Mouse (Mus musculus) hindbrain, embryonic 15.5 days (tissue): Measurements from ENCODE around the gene Thumpd3. TPM values are rescaled to one million over a fixed set of nuclear protein-coding genes. Genes with fewer than 3 reads are reported as not detected.

Experiments used
- ATAC-seq: fragments of 200-750 bp; cut with Nextera tagmentation; 2 replicates; pipeline ENCODE4 v1.8.0; 2017; ENCODE audit warnings: low read depth, moderate number of reproducible peaks, moderate TSS enrichment; ENCODE audit not compliant: low FRiP score
- H3K27ac ChIP-seq: fragments of 300-500 bp; sonication (generic); replicated peaks from 2 replicates; pipeline ENCODE4 v1.5.1; 2015; ENCODE audit warnings: mild to moderate bottlenecking, inconsistent platforms
- H3K27me3 ChIP-seq: fragments of 300-500 bp; sonication (generic); 2 replicates; pipeline ENCODE4 v1.6.1; 2015; ENCODE audit warnings: control low read depth, inconsistent platforms
- H3K36me3 ChIP-seq: fragments of 300-500 bp; sonication (generic); 2 replicates; pipeline ENCODE4 v1.6.1; 2015; ENCODE audit warnings: control low read depth, inconsistent platforms
- H3K4me1 ChIP-seq: fragments of 300-500 bp; sonication (generic); replicated peaks from 2 replicates; pipeline ENCODE4 v1.6.1; 2015; ENCODE audit warnings: control low read depth, inconsistent platforms
- H3K4me2 ChIP-seq: fragments of 300-500 bp; sonication (generic); 2 replicates; pipeline ENCODE4 v1.6.1; 2015; ENCODE audit warnings: moderate library complexity, mild to moderate bottlenecking, inconsistent platforms
- H3K4me3 ChIP-seq: fragments of 300-500 bp; sonication (generic); 2 replicates; pipeline ENCODE4 v1.5.1; 2015; ENCODE audit warnings: mild to moderate bottlenecking, inconsistent platforms
- H3K9ac ChIP-seq: fragments of 300-500 bp; sonication (generic); 2 replicates; pipeline ENCODE4 v1.6.1; 2015; ENCODE audit warnings: inconsistent platforms
- H3K9me3 ChIP-seq: fragments of 300-500 bp; sonication (generic); 2 replicates; pipeline ENCODE4 v1.6.1; 2016; ENCODE audit warnings: control low read depth, inconsistent platforms
- WGBS: fragments of 180-500 bp; shearing (Covaris S2); methylation state at CpG from one replicate; pipeline ENCODE4 v1.1.7; 2015; 5-methylcytosine and 5-hydroxymethylcytosine counted together
- polyA plus RNA-seq: library from polyadenylated mRNA; unstranded; fragments of >200 nt; fragmentation: Nextera tagmentation; extraction: Ambion mirVana; gene quantifications from 2 replicates; pipeline ENCODE4 v1.2.1, GENCODE M21; 2015

Thumpd3 gene
- polyA plus RNA-seq: 50.1 and 50.8 TPM in 2 replicates

GRCm38 (mm10) chr6:113046041-113046975 is at the start of gene Thumpd3:
Thumpd3 (plus strand) TSS chr6:113046225.
- ATAC-seq: peak; percentile 100
- Histone ChIP-seq H3K9me3 (no peaks in the 10 kb centered on the region), H3K4me3 (peak within 1 kb of the TSS; percentile 55), H3K4me2 (peak within 1 kb of the TSS; percentile 72), H3K9ac (peak within 1 kb of the TSS; percentile 58), H3K36me3 (peaks cover 15% of the 10 kb centered on the region), H3K27me3 (no peaks in the 10 kb centered on the region), H3K4me1 (peaks cover 23% of the 10 kb centered on the region), H3K27ac (peak within 1 kb of the TSS; percentile 83)
- 1% methylated on average over 59 of the region's 59 CpGs for WGBS

DNA sequence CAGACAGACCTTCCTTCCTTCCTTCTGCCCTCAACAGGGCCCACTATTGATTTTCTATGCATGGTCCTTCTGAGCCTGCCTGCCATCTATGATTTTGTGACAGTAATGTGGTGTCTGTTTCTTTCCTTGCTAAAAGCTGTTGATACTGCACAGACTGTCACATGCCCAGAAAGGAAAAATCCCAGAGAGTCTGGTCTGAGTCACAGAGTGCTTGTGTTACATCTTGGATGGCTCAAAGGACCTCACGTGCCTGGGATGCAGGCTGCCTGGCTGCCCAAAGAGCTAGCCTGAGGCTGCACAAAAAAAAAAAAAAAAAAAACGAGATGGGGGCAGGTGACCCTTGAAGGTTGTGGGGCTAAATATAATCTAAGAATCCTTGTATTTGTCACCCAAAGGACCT is 46.8 kb upstream of the Thumpd3 start:
- peaks cover 8% of the 10 kb centered on the region; the same call in 1 of the 2 replicates for H3K4me1 ChIP-seq
- H3K27ac ChIP-seq: no peak overlapping the region
- no peaks in the 10 kb centered on the region for H3K9me3 ChIP-seq
- H3K4me3 ChIP-seq: no peak overlapping the region
- no peaks in the 10 kb centered on the region for H3K36me3 ChIP-seq
- 77% methylated on average over 1 of the region's 2 CpGs for WGBS
- H3K27me3 ChIP-seq: no peaks in the 10 kb centered on the region
- no peak overlapping the region for H3K4me2 ChIP-seq
- no peak for ATAC-seq
- H3K9ac ChIP-seq: no peak overlapping the region

- Histone ChIP-seq H3K27ac (peak overlapping the region; percentile 53; the same call in 1 of the 2 replicates), H3K4me1 (peaks cover 8% of the 10 kb centered on the region; the same call in 1 of the 2 replicates), H3K9ac (peak overlapping the region; percentile 28; the same call in 1 of the 2 replicates), H3K36me3 (no peaks in the 10 kb centered on the region), H3K9me3 (no peaks in the 10 kb centered on the region), H3K27me3 (no peaks in the 10 kb centered on the region), H3K4me3 (peak overlapping the region; percentile 16; the same call in 1 of the 2 replicates), H3K4me2 (peak overlapping the region; percentile 48)
- 30% methylated on average over 11 of the region's 11 CpGs for WGBS
- peak; percentile 95 for ATAC-seq
Observed at GRCm38 (mm10) chr6:113000666-113001287, 45.2 kb upstream of the Thumpd3 start.

- Histone ChIP-seq H3K9ac (no peak overlapping the region), H3K36me3 (no peaks in the 10 kb centered on the region), H3K27ac (no peak overlapping the region), H3K9me3 (no peaks in the 10 kb centered on the region), H3K4me1 (peaks cover 8% of the 10 kb centered on the region; the same call in 1 of the 2 replicates), H3K4me3 (no peak overlapping the region), H3K27me3 (no peaks in the 10 kb centered on the region), H3K4me2 (no peak overlapping the region)
- whole genome bisulfite sequencing: 74% methylated on average over 12 of the region's 12 CpGs
- no peak for ATAC-seq
Observed at GRCm38 (mm10) chr6:113001719-113002118, 44.3 kb upstream of the Thumpd3 start.

GRCm38 (mm10) chr6:113003313-113004111 is 42.5 kb upstream of the Thumpd3 start:
- no peak overlapping the region for H3K4me2 ChIP-seq
- H3K4me3 ChIP-seq: no peak overlapping the region
- no peaks in the 10 kb centered on the region for H3K9me3 ChIP-seq
- ATAC-seq: no peak
- H3K27me3 ChIP-seq: no peaks in the 10 kb centered on the region
- H3K4me1 ChIP-seq: peaks cover 8% of the 10 kb centered on the region; the same call in 1 of the 2 replicates
- no peaks in the 10 kb centered on the region for H3K36me3 ChIP-seq
- 91% methylated on average over 10 of the region's 10 CpGs for WGBS
- no peak overlapping the region for H3K9ac ChIP-seq
- no peak overlapping the region for H3K27ac ChIP-seq

DNA sequence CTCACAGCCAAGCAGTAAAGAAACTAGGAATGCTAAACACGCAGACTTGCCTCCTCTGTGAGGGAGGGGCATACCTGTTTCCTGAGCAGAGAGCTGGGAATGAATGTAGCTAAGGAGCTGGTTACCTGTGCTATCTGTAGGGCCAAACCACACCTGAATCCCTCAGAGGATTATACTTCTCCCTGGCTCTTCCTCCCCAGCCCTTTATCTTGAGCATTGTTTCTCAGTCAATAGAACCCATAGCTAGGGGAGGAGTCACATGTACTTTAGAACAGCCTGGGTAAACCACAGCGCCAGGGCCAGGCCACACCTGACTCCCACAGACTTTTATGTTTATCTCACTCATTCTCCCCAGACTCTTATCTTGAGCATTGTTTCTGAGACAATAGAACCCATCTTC is 39.2 kb upstream of the Thumpd3 start:
- ATAC-seq: no peak
- WGBS: 65% methylated on average over 2 of the region's 2 CpGs

GRCm38 (mm10) chr6:113011886-113012285 is 34.1 kb upstream of the Thumpd3 start:
- no peaks in the 10 kb centered on the region for H3K9me3 ChIP-seq
- no peak overlapping the region for H3K9ac ChIP-seq
- H3K4me1 ChIP-seq: peaks cover 13% of the 10 kb centered on the region; the same call in 1 of the 2 replicates
- H3K36me3 ChIP-seq: no peaks in the 10 kb centered on the region
- peak overlapping the region; percentile 61 for H3K27ac ChIP-seq
- WGBS: 41% methylated on average over 2 of the region's 2 CpGs
- H3K4me2 ChIP-seq: no peak overlapping the region
- no peak overlapping the region for H3K4me3 ChIP-seq
- ATAC-seq: no peak
- no peaks in the 10 kb centered on the region for H3K27me3 ChIP-seq

More for the DNA sequence above, 39.2 kb upstream of the Thumpd3 start:
- Histone ChIP-seq H3K27me3 (no peaks in the 10 kb centered on the region), H3K9me3 (no peaks in the 10 kb centered on the region), H3K36me3 (no peaks in the 10 kb centered on the region), H3K9ac (no peak overlapping the region), H3K4me2 (no peak overlapping the region), H3K4me3 (no peak overlapping the region), H3K4me1 (peaks cover 4% of the 10 kb centered on the region; the same call in 1 of the 2 replicates), H3K27ac (no peak overlapping the region)

GRCm38 (mm10) chr6:113012495-113012941 is 33.5 kb upstream of the Thumpd3 start:
- no peak overlapping the region for H3K4me3 ChIP-seq
- no peaks in the 10 kb centered on the region for H3K9me3 ChIP-seq
- no peaks in the 10 kb centered on the region for H3K36me3 ChIP-seq
- H3K4me1 ChIP-seq: peaks cover 19% of the 10 kb centered on the region
- peak; percentile 91 for ATAC-seq
- H3K4me2 ChIP-seq: peak overlapping the region; percentile 9; the same call in 1 of the 2 replicates
- no peaks in the 10 kb centered on the region for H3K27me3 ChIP-seq
- peak overlapping the region; percentile 61 for H3K27ac ChIP-seq
- 9% methylated on average over 6 of the region's 6 CpGs for WGBS
- no peak overlapping the region for H3K9ac ChIP-seq

- Histone ChIP-seq H3K9me3 (no peaks in the 10 kb centered on the region), H3K4me2 (no peak overlapping the region), H3K36me3 (no peaks in the 10 kb centered on the region), H3K27me3 (no peaks in the 10 kb centered on the region), H3K27ac (peak overlapping the region; percentile 61; the same call in 1 of the 2 replicates), H3K4me1 (peaks cover 24% of the 10 kb centered on the region), H3K9ac (no peak overlapping the region), H3K4me3 (no peak overlapping the region)
- WGBS: 70% methylated on average over 4 of the region's 4 CpGs
- ATAC-seq: no peak
Observed at GRCm38 (mm10) chr6:113013550-113013949, 32.5 kb upstream of the Thumpd3 start.

GRCm38 (mm10) chr6:113017500-113018047 is 28.5 kb upstream of the Thumpd3 start:
- Histone ChIP-seq H3K4me3 (no peak overlapping the region), H3K4me2 (no peak overlapping the region), H3K27ac (peak overlapping the region; percentile 25; the same call in 1 of the 2 replicates), H3K4me1 (peaks cover 15% of the 10 kb centered on the region), H3K27me3 (no peaks in the 10 kb centered on the region), H3K36me3 (no peaks in the 10 kb centered on the region), H3K9me3 (no peaks in the 10 kb centered on the region), H3K9ac (no peak overlapping the region)
- 46% methylated on average over 12 of the region's 12 CpGs for WGBS
- no peak for ATAC-seq

GRCm38 (mm10) chr6:113018139-113018538 is 27.9 kb upstream of the Thumpd3 start:
- Histone ChIP-seq H3K27me3 (no peaks in the 10 kb centered on the region), H3K9me3 (no peaks in the 10 kb centered on the region), H3K4me1 (peaks cover 14% of the 10 kb centered on the region; the same call in 1 of the 2 replicates), H3K27ac (no peak overlapping the region), H3K4me2 (no peak overlapping the region), H3K4me3 (no peak overlapping the region), H3K9ac (no peak overlapping the region), H3K36me3 (no peaks in the 10 kb centered on the region)
- no peak for ATAC-seq
- whole genome bisulfite sequencing: 23% methylated on average over 6 of the region's 6 CpGs
